Mouse (Mus musculus): ENCODE measurements around the gene Trip13.

Gene Trip13

GRCm38 (mm10) chr13:73887415-73887874 is 50.1 kb downstream of the Trip13 start:
- in situ Hi-C loops (cut with MboI, MseI) = no loop called here

GRCm38 (mm10) chr13:73886601-73887000 is 51.0 kb downstream of the Trip13 start:
- in situ Hi-C loops (cut with MboI, MseI) = no loop called here

- in situ Hi-C loops (cut with MboI, MseI) = no loop called here
Measured at GRCm38 (mm10) chr13:73886066-73886465, 51.5 kb downstream of the Trip13 start.

- in situ Hi-C loops (cut with MboI, MseI) = no loop called here
Measured at GRCm38 (mm10) chr13:73885656-73886055, 51.9 kb downstream of the Trip13 start.

- in situ Hi-C loops (cut with MboI, MseI) = no loop called here
Measured at GRCm38 (mm10) chr13:73881347-73881746, 56.2 kb downstream of the Trip13 start.

- in situ Hi-C loops (cut with MboI, MseI) = no loop called here
Measured at GRCm38 (mm10) chr13:73879824-73880223, 57.8 kb downstream of the Trip13 start.

- in situ Hi-C loops (cut with MboI, MseI) = no loop called here
Measured at GRCm38 (mm10) chr13:73872159-73872558, 65.4 kb downstream of the Trip13 start.

Data from T-helper 2 cell (primary cell).